Mouse (Mus musculus) midbrain, embryonic 11.5 days (tissue): ENCODE measurements at regions not wholly inside any gene's neighbourhood (a gene's known extent, or its start where the extent isn't known, plus 50 kb on each side); places are given as distances from the start of the nearest gene placed in this dataset.
A peak's percentile ranks its signal among the peaks of the same experiment; 100 is the strongest.

Source experiments
- ATAC-seq: fragments of 200-750 bp; cut with Nextera tagmentation; 2 replicates; pipeline ENCODE4 v1.8.0; 2017; ENCODE audit warnings: moderate TSS enrichment, moderate library complexity; ENCODE audit not compliant: low FRiP score
- DNase-seq: peaks from one replicate; pipeline ENCODE4 v3.0.0; 2015; ENCODE audit warnings: low spot score; ENCODE audit errors: missing footprints
- H3K27ac ChIP-seq: fragments of 300-500 bp; sonication (generic); 2 replicates; pipeline ENCODE4 v1.5.1; 2014; ENCODE audit warnings: low read depth, low read length
- H3K27me3 ChIP-seq: fragments of 300-500 bp; sonication (generic); 2 replicates; pipeline ENCODE4 v1.6.1; 2014; ENCODE audit warnings: mild to moderate bottlenecking, low read length, moderate library complexity, mixed read lengths; ENCODE audit not compliant: control insufficient read depth, insufficient read depth
- H3K36me3 ChIP-seq: fragments of 300-500 bp; sonication (generic); 2 replicates; pipeline ENCODE4 v1.6.1; 2014; ENCODE audit warnings: mild to moderate bottlenecking, low read length, moderate library complexity, mixed read lengths; ENCODE audit not compliant: control insufficient read depth, insufficient read depth
- H3K4me1 ChIP-seq: fragments of 300-500 bp; sonication (generic); 2 replicates; pipeline ENCODE4 v1.6.1; 2014; ENCODE audit warnings: low read length; ENCODE audit not compliant: control insufficient read depth, insufficient read depth
- H3K4me2 ChIP-seq: fragments of 300-500 bp; sonication (generic); 2 replicates; pipeline ENCODE4 v1.6.1; 2014; ENCODE audit warnings: mild to moderate bottlenecking, moderate library complexity
- H3K4me3 ChIP-seq: fragments of 300-500 bp; sonication (generic); 2 replicates; pipeline ENCODE4 v1.5.1; 2014; ENCODE audit warnings: low read depth, low read length
- H3K9ac ChIP-seq: fragments of 300-500 bp; sonication (generic); 2 replicates; pipeline ENCODE4 v1.6.1; 2014; ENCODE audit warnings: low read length
- H3K9me3 ChIP-seq: fragments of 300-500 bp; sonication (generic); 2 replicates; pipeline ENCODE4 v1.6.1; 2016; ENCODE audit warnings: low read length; ENCODE audit not compliant: control insufficient read depth
- whole genome bisulfite sequencing: fragments of 180-500 bp; shearing (Covaris S2); extraction: QIAGEN DNeasy Blood & Tissue Kit; methylation state at CpG from one replicate; pipeline ENCODE4 v1.1.7; 2014; 5-methylcytosine and 5-hydroxymethylcytosine counted together

DNA sequence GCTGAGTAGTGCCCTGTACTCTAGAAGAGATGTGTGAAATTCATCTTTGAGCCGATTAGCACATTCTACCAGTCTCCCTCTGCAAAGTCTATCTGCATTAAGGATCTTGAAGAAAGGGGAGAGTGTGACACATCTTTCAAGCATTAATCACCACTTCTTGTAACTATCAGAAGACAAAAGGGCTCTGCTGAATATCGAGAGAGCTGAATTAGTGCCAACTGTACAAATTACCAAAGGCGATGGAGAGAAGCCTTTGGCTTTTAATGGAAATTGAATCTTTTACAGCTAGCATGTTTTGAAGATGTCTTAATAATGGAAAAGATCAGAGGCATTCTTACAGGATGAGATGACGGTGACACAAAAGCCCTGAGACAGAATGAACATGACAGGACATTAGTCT, 97.2 kb upstream of the Pam start:
- Histone ChIP-seq H3K27me3 (peaks cover 8% of the 10 kb centered on the region; the same call in 1 of the 2 replicates), H3K27ac (no peak overlapping the region), H3K36me3 (no peaks in the 10 kb centered on the region), H3K4me1 (peaks cover 19% of the 10 kb centered on the region), H3K4me3 (no peak overlapping the region), H3K9me3 (no peaks in the 10 kb centered on the region; the same call in 1 of the 2 replicates), H3K4me2 (no peak overlapping the region), H3K9ac (no peak overlapping the region)
- WGBS, result 78% methylated on average over 4 of the region's 4 CpGs
- ATAC-seq, result no peak
- no peak for DNase-seq

- Histone ChIP-seq H3K9me3 (no peaks in the 10 kb centered on the region; the same call in 1 of the 2 replicates), H3K27ac (no peak overlapping the region), H3K27me3 (peaks cover 9% of the 10 kb centered on the region; the same call in 1 of the 2 replicates), H3K9ac (no peak overlapping the region), H3K36me3 (no peaks in the 10 kb centered on the region), H3K4me1 (peaks cover 19% of the 10 kb centered on the region), H3K4me3 (no peak overlapping the region), H3K4me2 (no peak overlapping the region)
- WGBS, result 51% methylated on average over 8 of the region's 8 CpGs
- ATAC-seq (no peak), DNase-seq (peak; percentile 83)
Measured at GRCm38 (mm10) chr1:98192044-98192484, 96.6 kb upstream of the Pam start.

DNA sequence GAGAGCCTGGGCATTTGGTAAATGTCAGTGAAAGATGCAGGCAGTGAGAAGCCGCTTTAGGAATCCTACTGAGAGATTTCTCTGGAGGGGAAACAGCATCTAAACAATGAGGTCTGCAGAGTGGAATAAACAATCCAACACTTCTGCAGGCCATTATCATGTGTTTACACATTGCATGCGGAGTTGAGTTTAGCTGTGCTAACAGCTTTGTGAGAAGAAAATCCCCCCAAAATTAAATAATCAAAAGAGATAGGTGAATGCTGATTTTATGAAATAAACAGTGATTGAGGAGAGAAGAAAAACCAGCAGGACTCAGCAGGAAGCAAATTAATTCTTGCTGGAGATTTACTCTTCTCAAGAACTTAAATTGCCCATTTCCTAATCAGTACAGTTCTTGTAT, 95.9 kb upstream of the Pam start:
- no peak overlapping the region for H3K27ac ChIP-seq
- WGBS, result 2% methylated on average over 2 of the region's 2 CpGs
- ATAC-seq (no peak), DNase-seq (no peak)
- H3K9me3 ChIP-seq, result no peaks in the 10 kb centered on the region; the same call in 1 of the 2 replicates
- peaks cover 19% of the 10 kb centered on the region for H3K4me1 ChIP-seq
- H3K4me3 ChIP-seq, result no peak overlapping the region
- H3K4me2 ChIP-seq, result no peak overlapping the region
- H3K27me3 ChIP-seq, result peaks cover 11% of the 10 kb centered on the region; the same call in 1 of the 2 replicates
- H3K36me3 ChIP-seq, result no peaks in the 10 kb centered on the region
- H3K9ac ChIP-seq, result no peak overlapping the region

DNA sequence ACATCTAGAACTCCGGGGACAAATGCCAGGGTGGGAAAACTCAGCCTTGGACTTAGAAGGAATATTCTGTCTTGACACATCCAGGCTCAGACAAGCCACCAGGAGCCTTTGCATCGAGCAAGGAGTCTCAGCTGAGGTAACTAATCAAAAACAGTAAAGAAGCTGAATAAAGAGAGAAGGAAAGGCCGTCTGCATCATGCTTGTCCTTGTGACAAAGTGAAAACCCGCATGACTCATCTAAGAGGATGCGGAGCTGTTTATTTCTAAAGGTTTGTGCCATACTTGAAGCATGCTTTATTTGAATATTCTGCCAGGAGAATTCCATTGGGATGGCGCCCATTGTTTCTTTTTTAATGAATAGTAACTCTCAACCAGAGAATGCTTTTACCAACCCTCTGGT, 95.3 kb upstream of the Pam start:
- H3K4me1 ChIP-seq, result peaks cover 19% of the 10 kb centered on the region
- DNase-seq, result peak; percentile 90
- H3K27ac ChIP-seq, result peak overlapping the region; percentile 17; the same call in 1 of the 2 replicates
- WGBS, result 22% methylated on average over 6 of the region's 6 CpGs
- no peaks in the 10 kb centered on the region; the same call in 1 of the 2 replicates for H3K9me3 ChIP-seq
- H3K4me3 ChIP-seq, result no peak overlapping the region
- ATAC-seq, result peak; percentile 65
- no peak overlapping the region; the same call in 1 of the 2 replicates for H3K4me2 ChIP-seq
- H3K27me3 ChIP-seq, result peaks cover 11% of the 10 kb centered on the region; the same call in 1 of the 2 replicates
- H3K9ac ChIP-seq, result no peak overlapping the region
- no peaks in the 10 kb centered on the region for H3K36me3 ChIP-seq

DNA sequence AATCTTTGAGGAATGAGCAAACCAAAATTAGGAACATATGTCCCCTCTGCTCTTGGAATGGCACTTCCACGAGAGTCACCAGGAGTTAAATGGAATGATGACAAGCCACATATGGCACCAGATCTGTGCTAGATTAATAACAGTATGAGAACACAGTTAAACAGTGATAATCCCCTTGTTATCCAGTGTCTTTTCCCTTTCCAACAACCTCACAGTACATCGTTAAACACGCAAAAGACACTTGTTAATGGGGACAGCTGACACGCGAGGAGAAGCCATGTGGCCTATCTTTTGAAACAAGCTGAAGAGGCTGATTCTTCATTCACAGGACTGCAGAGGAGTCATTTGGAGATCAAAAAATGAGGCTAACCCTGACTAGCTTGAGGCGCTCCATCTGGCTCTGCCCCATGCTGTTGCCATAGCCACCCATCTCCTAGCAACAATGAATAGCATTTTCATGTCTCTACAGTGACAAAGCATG, 94.6 kb upstream of the Pam start:
- Histone ChIP-seq H3K27ac (peak overlapping the region; percentile 47), H3K27me3 (peaks cover 13% of the 10 kb centered on the region; the same call in 1 of the 2 replicates), H3K36me3 (no peaks in the 10 kb centered on the region), H3K9ac (no peak overlapping the region), H3K4me1 (peaks cover 19% of the 10 kb centered on the region), H3K4me3 (no peak overlapping the region), H3K9me3 (no peaks in the 10 kb centered on the region; the same call in 1 of the 2 replicates), H3K4me2 (no peak overlapping the region)
- peak; percentile 98 for ATAC-seq
- DNase-seq, result peak; percentile 93
- WGBS, result 18% methylated on average over 6 of the region's 6 CpGs

DNA sequence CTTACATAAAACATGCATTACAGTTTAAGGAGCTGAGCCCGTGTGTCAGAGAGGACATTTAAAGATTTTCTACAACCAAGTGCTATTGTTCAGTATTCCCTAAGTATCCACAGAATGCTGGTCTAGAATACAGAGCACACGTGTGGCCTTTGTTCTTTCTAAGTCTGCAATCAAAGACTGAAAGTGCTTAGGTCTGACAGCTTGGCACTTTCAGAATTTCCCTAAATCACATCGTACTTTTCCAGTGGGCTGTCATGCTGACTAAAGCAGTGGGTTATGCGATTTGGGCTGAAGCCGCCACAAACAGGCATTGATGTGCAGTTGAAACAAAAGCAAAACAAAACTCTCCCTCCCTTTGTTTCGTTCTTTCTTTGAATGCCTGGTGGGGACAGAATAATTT, 84.9 kb upstream of the Pam start:
- Histone ChIP-seq H3K9me3 (no peaks in the 10 kb centered on the region), H3K4me1 (peaks cover 2% of the 10 kb centered on the region; the same call in 1 of the 2 replicates), H3K36me3 (no peaks in the 10 kb centered on the region), H3K27ac (no peak overlapping the region), H3K4me2 (no peak overlapping the region), H3K27me3 (no peaks in the 10 kb centered on the region), H3K4me3 (no peak overlapping the region), H3K9ac (no peak overlapping the region)
- DNase-seq (peak; percentile 91), ATAC-seq (peak; percentile 68)
- WGBS, result 22% methylated on average over 6 of the region's 6 CpGs

DNA sequence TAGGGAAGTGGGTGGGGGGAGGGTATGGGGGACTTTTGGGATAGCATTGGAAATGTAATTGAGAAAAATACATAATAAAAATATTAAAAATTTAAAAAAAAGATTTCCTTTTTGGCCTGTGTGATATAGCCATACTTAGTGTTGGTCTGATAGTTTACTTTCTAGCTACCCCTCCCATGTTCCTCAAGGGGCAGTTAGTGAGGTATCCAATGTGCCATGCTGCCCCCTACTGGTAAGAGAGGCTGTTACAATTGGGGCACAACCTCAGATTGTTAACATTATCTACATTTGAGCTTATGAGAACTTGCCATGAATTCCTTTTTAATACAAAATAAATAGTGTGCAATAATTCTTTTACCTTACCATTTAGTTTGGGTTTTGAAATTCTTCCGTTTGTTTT, 83.6 kb upstream of the Pam start:
- H3K36me3 ChIP-seq, result no peaks in the 10 kb centered on the region
- 28% methylated on average over 1 of the region's 1 CpGs for WGBS
- H3K4me1 ChIP-seq, result peaks cover 2% of the 10 kb centered on the region
- no peak overlapping the region for H3K27ac ChIP-seq
- ATAC-seq (peak; percentile 68), DNase-seq (peak; percentile 87)
- no peak overlapping the region for H3K4me3 ChIP-seq
- H3K9ac ChIP-seq, result no peak overlapping the region
- no peaks in the 10 kb centered on the region for H3K27me3 ChIP-seq
- no peak overlapping the region for H3K4me2 ChIP-seq
- H3K9me3 ChIP-seq, result no peaks in the 10 kb centered on the region

GRCm38 (mm10) chr1:98174811-98175132, 79.3 kb upstream of the Pam start:
- Histone ChIP-seq H3K9me3 (no peaks in the 10 kb centered on the region), H3K4me3 (no peak overlapping the region), H3K9ac (no peak overlapping the region), H3K4me2 (no peak overlapping the region), H3K4me1 (no peaks in the 10 kb centered on the region; the same call in 1 of the 2 replicates), H3K27me3 (no peaks in the 10 kb centered on the region), H3K27ac (peak overlapping the region; percentile 35; the same call in 1 of the 2 replicates), H3K36me3 (no peaks in the 10 kb centered on the region)
- 68% methylated on average over 4 of the region's 4 CpGs for WGBS
- ATAC-seq (no peak), DNase-seq (no peak)

GRCm38 (mm10) chr1:98173907-98174810, 78.7 kb upstream of the Pam start:
- Histone ChIP-seq H3K9me3 (no peaks in the 10 kb centered on the region), H3K36me3 (no peaks in the 10 kb centered on the region), H3K4me3 (no peak overlapping the region), H3K4me2 (no peak overlapping the region), H3K27ac (peak overlapping the region; percentile 35), H3K4me1 (no peaks in the 10 kb centered on the region; the same call in 1 of the 2 replicates), H3K9ac (no peak overlapping the region), H3K27me3 (no peaks in the 10 kb centered on the region)
- peak; percentile 76 for ATAC-seq
- WGBS, result 70% methylated on average over 11 of the region's 11 CpGs
- DNase-seq, result peak; percentile 86
